ENCODE assay signal across 9 mouse cellular contexts in genomic region chr6:39018805-39019204, GRCm38 (mm10).
DNase-seq lines count a peak whose midpoint lies in the region; ATAC-seq and TF ChIP-seq lines count a peak whose summit lies in the region.
"Had no signal": no experiment of that assay in that cellular context is flagged by ENCODE, and none has a peak within 500 bp of the region (broad histone marks: within the 10 kb centered on the region; RNA-seq: fewer than 3 reads in every experiment).

No protein-coding gene starts in this region.

- H3K9ac ChIP-seq in heart, postnatal 0 days (replicated peaks; ENCODE audit: low read depth, low read length): no peak overlapping the region
- no peak overlapping the region for H3K9ac ChIP-seq in heart, embryonic 11.5 days (ENCODE audit: low read depth, low read length)
- H3K9ac ChIP-seq in lung, postnatal 0 days (replicated peaks; ENCODE audit: low read depth): no peak overlapping the region

- H3K27me3 ChIP-seq in heart, postnatal 0 days (ENCODE audit: control insufficient read depth, insufficient read depth, low read length): no peaks in the 10 kb centered on the region
- H3K27me3 ChIP-seq in heart, embryonic 11.5 days (ENCODE audit: control insufficient read depth, insufficient read depth, low read length): no peaks in the 10 kb centered on the region
- H3K27me3 ChIP-seq in lung, postnatal 0 days (replicated peaks; ENCODE audit: insufficient read depth, low read length): no peaks in the 10 kb centered on the region
- no peaks in the 10 kb centered on the region for H3K27me3 ChIP-seq in hindbrain, embryonic 10.5 days (ENCODE audit: insufficient read depth, poor library complexity, severe bottlenecking)

- H3K4me3 ChIP-seq in heart, postnatal 0 days (ENCODE audit: low read depth, low read length): no peak overlapping the region
- H3K4me3 ChIP-seq in heart, embryonic 11.5 days (ENCODE audit: low read depth, low read length): no peak overlapping the region
- H3K4me3 ChIP-seq in lung, postnatal 0 days (ENCODE audit: low read depth, low read length): no peak overlapping the region
- H3K4me3 ChIP-seq in hindbrain, embryonic 10.5 days: no peak overlapping the region

- H3K4me2 ChIP-seq in heart, postnatal 0 days (ENCODE audit: low read depth, low read length): no peak overlapping the region
- H3K4me2 ChIP-seq in heart, embryonic 11.5 days: no peak overlapping the region
- no peak overlapping the region for H3K4me2 ChIP-seq in lung, postnatal 0 days (replicated peaks; ENCODE audit: low read depth, low read length)

- TF ChIP-seq CTCF in heart, postnatal 0 days (IDR thresholded peaks at IDR 0.05; ENCODE audit: low read depth): peak; percentile 15; the same call in 1 of the 2 replicates
- TF ChIP-seq CTCF in lung, postnatal 0 days (IDR thresholded peaks at IDR 0.05): peak; percentile 51

- WGBS in heart, postnatal 0 days: 72% methylated on average over 7 of the region's 7 CpGs
- WGBS in heart, embryonic 11.5 days (ENCODE audit: insufficient replicate concordance): 59% methylated on average over 7 of the region's 7 CpGs
- 75% methylated on average over 7 of the region's 7 CpGs for WGBS in lung, postnatal 0 days
- WGBS in hindbrain, embryonic 10.5 days: 72% methylated on average over 7 of the region's 7 CpGs

- H3K27ac ChIP-seq in heart, postnatal 0 days (ENCODE audit: low read depth): no peak overlapping the region
- H3K27ac ChIP-seq in heart, embryonic 11.5 days (ENCODE audit: low read depth, low read length): no peak overlapping the region
- H3K27ac ChIP-seq in lung, postnatal 0 days (ENCODE audit: low read length): no peak overlapping the region
- H3K27ac ChIP-seq in hindbrain, embryonic 10.5 days: no peak overlapping the region

- H3K4me1 ChIP-seq in heart, postnatal 0 days (ENCODE audit: control insufficient read depth, insufficient read depth): peaks cover 11% of the 10 kb centered on the region; the same call in 1 of the 2 replicates
- H3K4me1 ChIP-seq in heart, embryonic 11.5 days (ENCODE audit: control insufficient read depth, insufficient read depth, low read length): peaks cover 17% of the 10 kb centered on the region
- no peaks in the 10 kb centered on the region for H3K4me1 ChIP-seq in lung, postnatal 0 days (ENCODE audit: insufficient read depth, low read depth, low read length)
- H3K4me1 ChIP-seq in hindbrain, embryonic 10.5 days (replicated peaks): no peaks in the 10 kb centered on the region

- no peak for DNase-seq in heart, postnatal 0 days (ENCODE audit: low spot score)
- DNase-seq in lung, postnatal 0 days (ENCODE audit: low spot score): no peak
- no peak for DNase-seq in lung, adult 18-20 months
- peak; percentile 59 for DNase-seq in NIH3T3 (ENCODE audit: low read depth)
- no peak for DNase-seq in yolk sac, embryonic 10.5 days (ENCODE audit: low spot score)
- no peak for DNase-seq in hindbrain, embryonic 10.5 days (ENCODE audit: low spot score)
- DNase-seq: heart, adult 18-20 months had no signal

- no peaks in the 10 kb centered on the region for H3K36me3 ChIP-seq in heart, postnatal 0 days (replicated peaks; ENCODE audit: control insufficient read depth, insufficient read depth, low read length)
- no peaks in the 10 kb centered on the region for H3K36me3 ChIP-seq in heart, embryonic 11.5 days (ENCODE audit: control insufficient read depth, insufficient read depth, low read length)
- H3K36me3 ChIP-seq in lung, postnatal 0 days (ENCODE audit: insufficient read depth, low read length): no peaks in the 10 kb centered on the region
- no peaks in the 10 kb centered on the region for H3K36me3 ChIP-seq in hindbrain, embryonic 10.5 days

- TF ChIP-seq EP300 in heart, postnatal 0 days (IDR thresholded peaks at IDR 0.05; ENCODE audit: low read depth): no peak
- no peak for TF ChIP-seq EP300 in lung, postnatal 0 days (IDR thresholded peaks at IDR 0.05)

- ATAC-seq in heart, postnatal 0 days (ENCODE audit: insufficient read depth, low read depth): no peak
- ATAC-seq in heart, embryonic 11.5 days (replicated peaks; ENCODE audit: insufficient number of reproducible peaks, low FRiP score, low TSS enrichment): no peak
- no peak for ATAC-seq in lung, postnatal 0 days
- ATAC-seq in megakaryocyte progenitor cell, adult 5-6 weeks (replicated peaks; ENCODE audit: poor library complexity): 0 out of 2 replicates have a peak, but pooled peaks have one; percentile 48

- no peaks in the 10 kb centered on the region for H3K9me3 ChIP-seq in heart, postnatal 0 days (replicated peaks; ENCODE audit: control insufficient read depth, low read length)
- no peaks in the 10 kb centered on the region for H3K9me3 ChIP-seq in heart, embryonic 11.5 days (replicated peaks; ENCODE audit: control insufficient read depth, low read length)
- no peaks in the 10 kb centered on the region for H3K9me3 ChIP-seq in lung, postnatal 0 days (ENCODE audit: low read length)
- no peaks in the 10 kb centered on the region for H3K9me3 ChIP-seq in hindbrain, embryonic 10.5 days
